Mouse (Mus musculus) kidney, adult 2 months (tissue): ENCODE results near the gene Arhgef26. TPM values are rescaled to one million over a fixed set of nuclear protein-coding genes. Genes with fewer than 3 reads are reported as not detected.
A peak's percentile ranks its signal among the peaks of the same experiment; 100 is the strongest.

ENCODE experiments used
- DNase-seq: peaks from one replicate; pipeline ENCODE4 v3.0.0; 2021
- H3K27ac ChIP-seq: fragments of 200-500 bp; 2 replicates; pipeline ENCODE4 v1.5.1; 2012; ENCODE audit warnings: low read depth, low read length, control low read depth, inconsistent platforms; ENCODE audit not compliant: insufficient read depth
- H3K27me3 ChIP-seq: fragments of 200-500 bp; replicated peaks from 2 replicates; pipeline ENCODE4 v1.6.1; 2012; ENCODE audit warnings: mild to moderate bottlenecking, moderate library complexity, low read length, inconsistent platforms; ENCODE audit not compliant: control insufficient read depth, insufficient read depth
- H3K36me3 ChIP-seq: fragments of 200-500 bp; 2 replicates; pipeline ENCODE4 v1.6.1; 2012; ENCODE audit warnings: mild to moderate bottlenecking, moderate library complexity, low read length, inconsistent platforms; ENCODE audit not compliant: control insufficient read depth, insufficient read depth
- H3K4me1 ChIP-seq: fragments of 200-500 bp; 2 replicates; pipeline ENCODE4 v1.6.1; 2011; ENCODE audit warnings: low read length; ENCODE audit not compliant: control insufficient read depth, insufficient read depth
- H3K4me3 ChIP-seq: fragments of 200-500 bp; 2 replicates; pipeline ENCODE4 v1.5.1; 2011; ENCODE audit warnings: mild to moderate bottlenecking, low read depth, low read length, control low read depth; ENCODE audit not compliant: insufficient read depth
- CTCF ChIP-seq: fragments of 200-500 bp; conservative IDR thresholded peaks from 2 replicates; pipeline ENCODE4 v1.5.1; 2011; ENCODE audit warnings: low read depth, mild to moderate bottlenecking, control low read depth, low read length, moderate library complexity, mixed read lengths; ENCODE audit not compliant: insufficient read depth, insufficient read length
- POLR2A ChIP-seq: fragments of 200-500 bp; IDR thresholded peaks from one replicate; pipeline ENCODE4 v1.6.1; 2011; ENCODE audit warnings: low read depth, low read length, control low read depth
- WGBS: fragments of 180-500 bp; shearing (Covaris S2); methylation state at CpG from one replicate; pipeline ENCODE4 v1.1.7; 2018; 5-methylcytosine and 5-hydroxymethylcytosine counted together
- polyA plus RNA-seq: library from polyadenylated mRNA; depleted of rRNA; stranded (reverse); fragments of >200 nt; gene quantifications from 2 replicates; pipeline ENCODE4 v1.2.3, GENCODE M21; 2012

Arhgef26 gene
- polyA plus RNA-seq, 1 experiment: 1.6 TPM

DNA sequence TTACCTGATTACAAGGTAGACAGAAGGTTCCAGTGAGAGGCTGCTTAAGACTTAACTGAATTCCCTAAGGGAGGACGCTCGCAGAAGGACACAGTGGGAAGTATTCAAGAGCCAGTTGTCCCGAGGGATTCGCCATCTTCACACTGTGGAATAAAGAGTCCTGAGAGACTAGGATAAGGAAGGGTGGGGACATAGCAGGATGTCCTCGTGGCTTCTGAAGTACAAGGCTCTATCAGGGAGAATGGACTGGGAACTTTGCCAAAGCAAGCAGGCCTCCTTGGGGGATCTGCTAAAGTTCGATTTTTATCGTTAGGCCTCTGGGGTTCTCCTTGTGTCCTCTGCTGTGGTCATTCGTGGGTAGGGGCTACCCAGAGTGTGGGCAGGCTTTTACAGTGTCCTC is 109.0 kb downstream of the Arhgef26 start:
- H3K27ac ChIP-seq: 0 out of 2 replicates have a peak overlapping the region, but pooled peaks have one; percentile 16
- 56% methylated on average over 8 of the region's 8 CpGs for WGBS
- no peaks in the 10 kb centered on the region for H3K36me3 ChIP-seq
- peak; percentile 66 for DNase-seq
- no peak overlapping the region for H3K4me3 ChIP-seq
- no peaks in the 10 kb centered on the region for H3K27me3 ChIP-seq
- H3K4me1 ChIP-seq: no peaks in the 10 kb centered on the region
- TF ChIP-seq POLR2A (no peak), CTCF (no peak)

DNA sequence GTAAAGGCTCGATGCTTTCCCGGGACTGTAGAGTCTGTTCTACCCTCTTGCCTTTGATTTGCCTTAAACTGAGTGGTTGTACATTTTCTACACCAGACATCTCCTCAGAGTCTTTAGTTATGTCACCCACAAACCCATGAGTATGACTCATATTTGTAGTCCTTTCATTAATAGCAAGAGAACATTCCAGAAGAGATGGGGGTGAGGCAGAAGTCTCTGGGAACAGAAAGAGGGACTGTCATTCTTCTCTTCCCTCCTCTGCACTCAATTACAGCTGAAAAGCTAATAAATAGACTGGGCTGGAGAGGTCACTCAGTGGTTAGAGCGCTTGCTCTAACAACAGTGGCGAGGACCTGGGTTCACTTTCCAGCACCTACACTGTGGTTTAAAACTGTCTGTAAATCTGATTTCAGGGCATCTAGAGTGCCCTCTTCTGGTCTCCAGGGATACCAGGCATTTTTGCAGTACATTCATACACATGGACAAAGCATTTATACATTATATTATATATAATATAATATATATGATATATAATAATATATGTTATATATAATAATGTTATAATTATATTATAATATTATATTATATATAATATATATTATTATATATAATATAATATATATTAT is 111.8 kb downstream of the Arhgef26 start:
- Histone ChIP-seq H3K27me3 (no peaks in the 10 kb centered on the region), H3K4me3 (no peak overlapping the region), H3K4me1 (0 out of 2 replicates have a peak, but pooled peaks cover 2% of the 10 kb centered on the region), H3K27ac (no peak overlapping the region), H3K36me3 (no peaks in the 10 kb centered on the region)
- TF ChIP-seq CTCF (no peak), POLR2A (no peak)
- WGBS: 94% methylated on average over 4 of the region's 4 CpGs
- no peak for DNase-seq

DNA sequence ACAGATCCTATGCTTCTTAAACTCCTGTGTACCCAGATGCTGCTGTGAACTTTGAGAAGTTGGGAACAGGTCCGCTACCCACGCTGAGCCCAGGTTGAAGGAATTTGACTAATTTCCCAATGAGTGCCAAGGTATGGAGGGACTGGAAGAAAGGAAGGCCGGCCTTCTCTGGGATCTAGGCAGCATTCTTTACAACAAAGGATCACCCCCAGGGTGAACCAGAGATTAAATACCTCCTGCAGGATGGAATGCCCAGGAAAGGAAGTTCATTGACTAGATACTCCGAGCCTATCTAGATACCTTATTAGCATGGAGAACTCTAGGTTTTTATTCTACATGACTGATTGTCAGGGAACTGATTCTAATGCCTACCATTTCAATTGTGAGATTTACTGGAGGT is 114.8 kb downstream of the Arhgef26 start:
- no peak for DNase-seq
- WGBS: 77% methylated on average over 4 of the region's 4 CpGs
- no peaks in the 10 kb centered on the region for H3K36me3 ChIP-seq
- H3K27ac ChIP-seq: no peak overlapping the region
- no peak for TF ChIP-seq CTCF
- no peak for TF ChIP-seq POLR2A
- H3K4me1 ChIP-seq: 0 out of 2 replicates have a peak, but pooled peaks cover 2% of the 10 kb centered on the region
- H3K27me3 ChIP-seq: no peaks in the 10 kb centered on the region
- H3K4me3 ChIP-seq: no peak overlapping the region

DNA sequence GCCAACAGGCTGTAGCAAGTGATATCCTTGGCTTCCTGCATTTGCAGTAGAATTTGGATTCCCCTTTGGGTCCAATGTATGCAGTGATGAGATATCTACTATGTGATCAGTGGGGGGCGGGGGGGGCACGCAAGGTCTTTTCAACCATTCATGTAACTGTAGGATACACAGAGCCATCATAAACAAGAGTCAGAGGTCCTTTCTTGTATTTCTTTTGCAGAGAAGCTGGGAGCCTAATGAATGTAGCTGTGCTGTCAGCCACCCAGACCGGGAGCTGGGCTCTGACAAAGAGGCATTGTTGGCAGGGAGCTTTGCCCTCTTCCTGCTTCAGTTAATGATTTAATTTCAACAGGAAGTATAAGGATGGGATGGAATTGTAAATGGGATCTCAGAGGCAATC is 116.0 kb downstream of the Arhgef26 start:
- no peak for TF ChIP-seq CTCF
- no peak for TF ChIP-seq POLR2A
- Histone ChIP-seq H3K4me3 (no peak overlapping the region), H3K27ac (no peak overlapping the region), H3K4me1 (0 out of 2 replicates have a peak, but pooled peaks cover 2% of the 10 kb centered on the region), H3K27me3 (no peaks in the 10 kb centered on the region), H3K36me3 (no peaks in the 10 kb centered on the region)
- DNase-seq: no peak
- WGBS: 48% methylated on average over 3 of the region's 3 CpGs

DNA sequence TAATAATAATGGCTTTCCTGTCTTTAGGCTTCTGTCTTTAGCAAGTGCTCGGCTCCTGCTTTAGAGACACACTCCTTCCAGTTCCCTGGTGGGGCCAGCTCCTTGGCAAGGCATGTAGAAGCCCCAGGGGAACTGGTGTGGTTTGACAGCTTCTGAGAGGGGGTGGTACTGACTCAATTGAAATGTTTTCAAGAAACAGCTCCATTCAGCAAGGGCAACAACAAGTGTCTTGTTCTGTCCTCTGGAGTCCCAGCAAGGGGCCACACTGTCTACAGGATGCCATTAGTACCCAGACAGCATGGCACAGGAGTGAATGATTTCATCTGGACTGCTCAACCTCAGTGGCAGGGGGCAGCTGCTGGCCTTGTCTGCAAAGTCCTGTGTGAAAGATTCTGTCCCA is 117.7 kb downstream of the Arhgef26 start:
- Histone ChIP-seq H3K27ac (no peak overlapping the region), H3K36me3 (no peaks in the 10 kb centered on the region), H3K27me3 (no peaks in the 10 kb centered on the region), H3K4me1 (0 out of 2 replicates have a peak, but pooled peaks cover 2% of the 10 kb centered on the region), H3K4me3 (no peak overlapping the region)
- no peak for TF ChIP-seq CTCF
- TF ChIP-seq POLR2A: no peak
- DNase-seq: no peak
- WGBS: 63% methylated on average over 1 of the region's 1 CpGs

DNA sequence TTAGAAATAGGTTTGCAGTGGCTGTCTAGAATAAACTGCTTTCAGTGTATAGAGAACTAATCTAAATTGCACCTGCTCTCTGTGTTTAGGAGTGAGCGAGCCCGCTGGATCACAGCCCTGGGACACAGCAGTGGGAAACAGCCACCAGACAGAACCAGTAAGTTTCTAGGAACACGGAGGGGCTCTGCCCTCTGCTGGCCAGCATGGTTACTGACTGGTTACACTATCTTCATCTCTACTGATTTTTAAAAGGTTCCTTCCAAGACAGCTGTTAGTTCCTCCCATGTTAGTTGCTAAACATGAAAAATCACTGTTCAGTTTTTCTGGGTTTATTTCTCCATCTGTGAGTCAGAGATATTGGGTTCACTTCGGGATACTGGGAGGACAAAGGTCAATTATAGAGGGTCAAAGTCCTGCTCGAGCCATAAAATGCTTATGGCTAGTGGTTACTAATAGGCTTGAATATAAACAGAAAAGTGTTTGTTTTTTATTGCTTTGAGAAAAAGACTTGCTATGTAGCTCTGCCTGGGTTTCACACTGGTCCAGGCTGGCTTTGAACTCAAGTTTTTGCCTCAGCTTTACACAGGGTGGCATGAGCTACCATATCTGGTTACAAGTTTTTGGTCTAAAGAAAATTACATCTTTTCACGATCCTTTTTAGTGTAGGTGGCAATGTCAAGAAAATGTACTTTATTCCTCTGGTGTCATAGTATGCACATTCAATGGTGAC is 120.3 kb downstream of the Arhgef26 start:
- 27% methylated on average over 6 of the region's 6 CpGs for WGBS
- H3K27me3 ChIP-seq: no peaks in the 10 kb centered on the region
- H3K36me3 ChIP-seq: 0 out of 2 replicates have a peak, but pooled peaks cover 2% of the 10 kb centered on the region
- H3K4me3 ChIP-seq: no peak overlapping the region
- H3K27ac ChIP-seq: no peak overlapping the region
- H3K4me1 ChIP-seq: 0 out of 2 replicates have a peak, but pooled peaks cover 2% of the 10 kb centered on the region
- DNase-seq: peak; percentile 71
- TF ChIP-seq CTCF: peak; percentile 71
- no peak for TF ChIP-seq POLR2A

DNA sequence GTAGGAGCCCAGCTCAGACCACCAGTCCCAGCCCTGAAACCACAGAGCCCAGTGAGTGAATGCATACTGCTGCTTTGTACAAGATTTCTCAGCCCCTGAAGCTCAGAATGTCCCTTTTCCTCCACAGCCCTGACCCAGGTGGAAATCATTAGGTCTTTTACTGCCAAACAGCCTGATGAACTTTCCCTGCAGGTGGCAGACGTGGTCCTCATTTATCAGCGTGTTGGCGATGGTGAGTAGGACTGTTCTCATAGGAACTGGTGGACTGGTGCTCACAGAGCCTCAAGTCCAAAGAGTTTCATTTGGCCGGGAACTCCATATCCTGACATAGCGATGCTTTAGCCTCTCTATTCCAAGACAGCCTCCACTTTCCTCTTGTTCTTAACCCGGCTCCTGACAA is 121.3 kb downstream of the Arhgef26 start:
- 85% methylated on average over 6 of the region's 6 CpGs for WGBS
- Histone ChIP-seq H3K27ac (no peak overlapping the region), H3K27me3 (no peaks in the 10 kb centered on the region), H3K36me3 (0 out of 2 replicates have a peak, but pooled peaks cover 2% of the 10 kb centered on the region), H3K4me3 (no peak overlapping the region), H3K4me1 (no peaks in the 10 kb centered on the region)
- TF ChIP-seq POLR2A: no peak
- TF ChIP-seq CTCF: no peak
- no peak for DNase-seq
